Mouse (Mus musculus): ENCODE data around the gene Larp1b.

The Larp1b gene

GRCm38 (mm10) chr3:40952606-40953005, 3.0 kb downstream of the Larp1b start:
- Histone ChIP-seq H3K4me3 (replicated peaks; ENCODE audit: low read length) (no peak overlapping the region), H3K36me3 (ENCODE audit: insufficient read depth, low read length) (no peaks in the 10 kb centered on the region), H3K9me3 (ENCODE audit: low read length) (no peaks in the 10 kb centered on the region), H3K4me1 (replicated peaks; ENCODE audit: low read depth, low read length) (peaks cover 27% of the 10 kb centered on the region), H3K27me3 (ENCODE audit: insufficient read depth, low read length) (peaks cover 36% of the 10 kb centered on the region)
- TF ChIP-seq CTCF (conservative IDR thresholded peaks at IDR 0.05; ENCODE audit: low read length) (no peak), NANOG (IDR thresholded peaks at IDR 0.05; ENCODE audit: borderline replicate concordance, low read length) (no peak), POU5F1 (IDR thresholded peaks at IDR 0.05; ENCODE audit: borderline replicate concordance, low read length) (no peak)

GRCm38 (mm10) chr3:40954792-40955191, 5.2 kb downstream of the Larp1b start:
- peaks cover 14% of the 10 kb centered on the region for H3K4me1 ChIP-seq (replicated peaks; ENCODE audit: low read depth, low read length)
- H3K9me3 ChIP-seq (ENCODE audit: low read length), result no peaks in the 10 kb centered on the region
- H3K36me3 ChIP-seq (ENCODE audit: insufficient read depth, low read length), result no peaks in the 10 kb centered on the region
- no peak for TF ChIP-seq POU5F1 (IDR thresholded peaks at IDR 0.05; ENCODE audit: borderline replicate concordance, low read length)
- no peak for TF ChIP-seq NANOG (IDR thresholded peaks at IDR 0.05; ENCODE audit: borderline replicate concordance, low read length)
- no peak for TF ChIP-seq CTCF (conservative IDR thresholded peaks at IDR 0.05; ENCODE audit: low read length)
- no peak overlapping the region for H3K4me3 ChIP-seq (replicated peaks; ENCODE audit: low read length)
- peaks cover 25% of the 10 kb centered on the region for H3K27me3 ChIP-seq (ENCODE audit: insufficient read depth, low read length)

GRCm38 (mm10) chr3:40958831-40959230, 9.2 kb downstream of the Larp1b start:
- Histone ChIP-seq H3K36me3 (ENCODE audit: insufficient read depth, low read length) (no peaks in the 10 kb centered on the region), H3K4me3 (replicated peaks; ENCODE audit: low read length) (no peak overlapping the region), H3K27me3 (ENCODE audit: insufficient read depth, low read length) (no peaks in the 10 kb centered on the region), H3K9me3 (ENCODE audit: low read length) (no peaks in the 10 kb centered on the region), H3K4me1 (replicated peaks; ENCODE audit: low read depth, low read length) (0 out of 2 replicates have a peak, but pooled peaks cover 2% of the 10 kb centered on the region)
- no peak for TF ChIP-seq CTCF (conservative IDR thresholded peaks at IDR 0.05; ENCODE audit: low read length)
- TF ChIP-seq NANOG (IDR thresholded peaks at IDR 0.05; ENCODE audit: borderline replicate concordance, low read length), result no peak
- TF ChIP-seq POU5F1 (IDR thresholded peaks at IDR 0.05; ENCODE audit: borderline replicate concordance, low read length), result no peak

GRCm38 (mm10) chr3:40980758-40981157, 31.1 kb downstream of the Larp1b start:
- no peaks in the 10 kb centered on the region for H3K27me3 ChIP-seq (ENCODE audit: insufficient read depth, low read length)
- H3K9me3 ChIP-seq (ENCODE audit: low read length), result no peaks in the 10 kb centered on the region
- no peak overlapping the region for H3K4me3 ChIP-seq (replicated peaks; ENCODE audit: low read length)
- H3K36me3 ChIP-seq (ENCODE audit: insufficient read depth, low read length), result peaks cover 3% of the 10 kb centered on the region; the same call in 1 of the 2 replicates
- no peaks in the 10 kb centered on the region for H3K4me1 ChIP-seq (replicated peaks; ENCODE audit: low read depth, low read length)
- TF ChIP-seq NANOG (IDR thresholded peaks at IDR 0.05; ENCODE audit: borderline replicate concordance, low read length) (no peak), CTCF (conservative IDR thresholded peaks at IDR 0.05; ENCODE audit: low read length) (no peak), POU5F1 (IDR thresholded peaks at IDR 0.05; ENCODE audit: borderline replicate concordance, low read length) (no peak)

GRCm38 (mm10) chr3:40987539-40987938, 37.9 kb downstream of the Larp1b start:
- Histone ChIP-seq H3K36me3 (ENCODE audit: insufficient read depth, low read length) (no peaks in the 10 kb centered on the region), H3K4me1 (replicated peaks; ENCODE audit: low read depth, low read length) (no peaks in the 10 kb centered on the region), H3K4me3 (replicated peaks; ENCODE audit: low read length) (no peak overlapping the region), H3K27me3 (ENCODE audit: insufficient read depth, low read length) (no peaks in the 10 kb centered on the region), H3K9me3 (ENCODE audit: low read length) (no peaks in the 10 kb centered on the region)
- TF ChIP-seq NANOG (IDR thresholded peaks at IDR 0.05; ENCODE audit: borderline replicate concordance, low read length), result no peak
- TF ChIP-seq POU5F1 (IDR thresholded peaks at IDR 0.05; ENCODE audit: borderline replicate concordance, low read length), result no peak
- no peak for TF ChIP-seq CTCF (conservative IDR thresholded peaks at IDR 0.05; ENCODE audit: low read length)

GRCm38 (mm10) chr3:40988722-40989121, 39.1 kb downstream of the Larp1b start:
- Histone ChIP-seq H3K36me3 (ENCODE audit: insufficient read depth, low read length) (no peaks in the 10 kb centered on the region), H3K9me3 (ENCODE audit: low read length) (no peaks in the 10 kb centered on the region), H3K4me3 (replicated peaks; ENCODE audit: low read length) (no peak overlapping the region), H3K4me1 (replicated peaks; ENCODE audit: low read depth, low read length) (no peaks in the 10 kb centered on the region), H3K27me3 (ENCODE audit: insufficient read depth, low read length) (no peaks in the 10 kb centered on the region)
- no peak for TF ChIP-seq CTCF (conservative IDR thresholded peaks at IDR 0.05; ENCODE audit: low read length)
- no peak for TF ChIP-seq POU5F1 (IDR thresholded peaks at IDR 0.05; ENCODE audit: borderline replicate concordance, low read length)
- no peak for TF ChIP-seq NANOG (IDR thresholded peaks at IDR 0.05; ENCODE audit: borderline replicate concordance, low read length)

GRCm38 (mm10) chr3:40991541-40991940, 41.9 kb downstream of the Larp1b start:
- H3K4me1 ChIP-seq (replicated peaks; ENCODE audit: low read depth, low read length), result no peaks in the 10 kb centered on the region
- H3K9me3 ChIP-seq (ENCODE audit: low read length), result no peaks in the 10 kb centered on the region
- no peak overlapping the region for H3K4me3 ChIP-seq (replicated peaks; ENCODE audit: low read length)
- H3K36me3 ChIP-seq (ENCODE audit: insufficient read depth, low read length), result no peaks in the 10 kb centered on the region
- no peaks in the 10 kb centered on the region for H3K27me3 ChIP-seq (ENCODE audit: insufficient read depth, low read length)
- TF ChIP-seq POU5F1 (IDR thresholded peaks at IDR 0.05; ENCODE audit: borderline replicate concordance, low read length) (no peak), CTCF (conservative IDR thresholded peaks at IDR 0.05; ENCODE audit: low read length) (no peak), NANOG (IDR thresholded peaks at IDR 0.05; ENCODE audit: borderline replicate concordance, low read length) (no peak)

- Histone ChIP-seq H3K36me3 (ENCODE audit: insufficient read depth, low read length) (no peaks in the 10 kb centered on the region), H3K4me3 (replicated peaks; ENCODE audit: low read length) (no peak overlapping the region), H3K4me1 (replicated peaks; ENCODE audit: low read depth, low read length) (no peaks in the 10 kb centered on the region), H3K27me3 (ENCODE audit: insufficient read depth, low read length) (no peaks in the 10 kb centered on the region), H3K9me3 (ENCODE audit: low read length) (no peaks in the 10 kb centered on the region)
- TF ChIP-seq POU5F1 (IDR thresholded peaks at IDR 0.05; ENCODE audit: borderline replicate concordance, low read length) (no peak), CTCF (conservative IDR thresholded peaks at IDR 0.05; ENCODE audit: low read length) (no peak), NANOG (IDR thresholded peaks at IDR 0.05; ENCODE audit: borderline replicate concordance, low read length) (no peak)
Measured at GRCm38 (mm10) chr3:40995161-40995560, 45.5 kb downstream of the Larp1b start.

GRCm38 (mm10) chr3:41009315-41009714, 59.7 kb downstream of the Larp1b start:
- Histone ChIP-seq H3K4me1 (replicated peaks; ENCODE audit: low read depth, low read length) (peaks cover 9% of the 10 kb centered on the region), H3K27me3 (ENCODE audit: insufficient read depth, low read length) (no peaks in the 10 kb centered on the region), H3K36me3 (ENCODE audit: insufficient read depth, low read length) (no peaks in the 10 kb centered on the region), H3K4me3 (replicated peaks; ENCODE audit: low read length) (no peak overlapping the region), H3K9me3 (ENCODE audit: low read length) (no peaks in the 10 kb centered on the region)
- TF ChIP-seq POU5F1 (IDR thresholded peaks at IDR 0.05; ENCODE audit: borderline replicate concordance, low read length) (no peak), CTCF (conservative IDR thresholded peaks at IDR 0.05; ENCODE audit: low read length) (no peak), NANOG (IDR thresholded peaks at IDR 0.05; ENCODE audit: borderline replicate concordance, low read length) (no peak)
